Mouse (Mus musculus) spleen, postnatal 14 days (tissue): Measurements from ENCODE around the gene Olfr849.

Experiments
- DNase-seq, 2 experiments: peaks; one replicate each; pipeline ENCODE4 v3.0.0; 2021 to 2022; ENCODE audit warnings: low spot score in 2 of 2

Gene Olfr849

DNA sequence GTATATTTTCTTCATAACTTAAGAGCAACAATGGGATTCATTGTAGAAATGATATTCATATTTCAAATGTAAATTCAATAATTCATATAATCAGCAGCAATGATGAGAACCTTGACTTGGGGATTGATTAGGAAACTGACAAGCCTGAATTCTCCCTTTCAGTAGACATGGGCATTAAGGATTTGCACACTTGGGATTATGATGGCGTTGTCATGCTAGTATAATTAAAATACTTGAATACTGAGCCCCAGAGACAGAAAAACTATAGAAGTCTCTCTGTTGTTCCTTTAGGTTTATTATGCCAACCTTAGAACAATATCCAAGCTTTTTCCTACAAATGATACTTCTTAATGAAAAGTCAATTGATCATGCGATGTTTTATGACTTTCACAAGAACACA lies at the start of gene Olfr849:
Gene Olfr849, plus strand, starts transcription at position 301 of the 400 bp plus-strand sequence.
- no peak for DNase-seq

GRCm38 (mm10) chr9:19478148-19478547 lies 38.1 kb downstream of the Olfr849 start, which contains the start of gene Olfr850:
TSS of gene Olfr850 (minus strand) at chr9:19478248.
- no peak for DNase-seq

GRCm38 (mm10) chr9:19492995-19493394 lies 52.9 kb downstream of the Olfr849 start, which contains the start of gene Olfr851:
TSS of gene Olfr851 (plus strand) at chr9:19493295.
- no peak for DNase-seq
